Mouse (Mus musculus): ENCODE measurements around the gene Gspt1. TPM values are rescaled to one million over a fixed set of nuclear protein-coding genes. Genes with fewer than 3 reads are reported as not detected.

Gene Gspt1
- polyA plus RNA-seq, 1 experiment from 2014 or later = 103 TPM

DNA sequence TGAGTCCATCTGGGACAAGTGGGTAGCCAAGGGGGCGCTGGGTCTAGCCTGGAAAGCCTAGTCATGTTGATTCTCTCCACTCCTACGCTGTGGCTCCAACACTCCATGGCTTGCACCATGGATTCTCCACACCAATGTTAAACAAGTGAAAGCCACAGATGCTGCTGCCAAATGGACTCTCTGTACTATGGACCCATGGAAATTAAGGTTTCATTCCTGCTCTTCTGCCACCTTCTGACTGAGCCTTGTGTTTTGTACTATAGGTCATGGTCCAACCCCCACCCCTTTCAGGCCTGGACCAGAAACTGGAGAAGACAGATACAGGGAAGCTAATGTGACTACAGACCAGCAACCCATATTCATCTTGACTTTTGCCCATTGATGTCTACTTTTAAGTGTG, 12.4 kb upstream of the Gspt1 start:
- no peaks in the 10 kb centered on the region for H3K9me3 ChIP-seq (replicated peaks)
- peak overlapping the region; percentile 71 for H3K27ac ChIP-seq
- no peaks in the 10 kb centered on the region for H3K36me3 ChIP-seq
- no peak overlapping the region for H3K4me3 ChIP-seq
- peaks cover 19% of the 10 kb centered on the region for H3K4me1 ChIP-seq
- 86% methylated on average over 2 of the region's 2 CpGs for WGBS
- no peaks in the 10 kb centered on the region for H3K27me3 ChIP-seq (ENCODE audit: low read depth, poor library complexity, severe bottlenecking)
- no peak for DNase-seq (ENCODE audit: low spot score)

DNA sequence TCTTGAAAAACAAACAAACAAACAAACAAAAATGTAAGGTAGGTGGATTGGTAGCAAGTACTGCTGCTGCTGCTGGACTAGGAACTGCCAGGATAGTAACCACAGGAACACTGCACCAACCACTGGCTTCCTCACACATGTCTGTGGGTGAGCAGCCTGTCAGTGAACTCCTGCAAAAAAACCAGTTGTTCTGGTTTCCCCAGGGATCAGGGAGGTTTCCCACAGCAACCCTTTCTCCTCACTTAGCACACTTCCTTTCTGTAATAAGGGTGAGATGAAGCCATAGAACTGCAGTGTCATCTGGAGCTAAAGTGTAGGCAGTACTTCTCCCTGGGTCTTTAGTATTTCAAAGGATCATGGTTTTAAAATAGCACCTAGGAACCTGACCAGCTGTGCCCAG, 9.1 kb upstream of the Gspt1 start:
- DNase-seq (ENCODE audit: low spot score) = no peak
- H3K36me3 ChIP-seq = no peaks in the 10 kb centered on the region
- no peaks in the 10 kb centered on the region for H3K27me3 ChIP-seq (ENCODE audit: low read depth, poor library complexity, severe bottlenecking)
- H3K4me1 ChIP-seq = peaks cover 10% of the 10 kb centered on the region; the same call in 1 of the 2 replicates
- no peaks in the 10 kb centered on the region for H3K9me3 ChIP-seq (replicated peaks)
- no peak overlapping the region for H3K27ac ChIP-seq
- no peak overlapping the region for H3K4me3 ChIP-seq

DNA sequence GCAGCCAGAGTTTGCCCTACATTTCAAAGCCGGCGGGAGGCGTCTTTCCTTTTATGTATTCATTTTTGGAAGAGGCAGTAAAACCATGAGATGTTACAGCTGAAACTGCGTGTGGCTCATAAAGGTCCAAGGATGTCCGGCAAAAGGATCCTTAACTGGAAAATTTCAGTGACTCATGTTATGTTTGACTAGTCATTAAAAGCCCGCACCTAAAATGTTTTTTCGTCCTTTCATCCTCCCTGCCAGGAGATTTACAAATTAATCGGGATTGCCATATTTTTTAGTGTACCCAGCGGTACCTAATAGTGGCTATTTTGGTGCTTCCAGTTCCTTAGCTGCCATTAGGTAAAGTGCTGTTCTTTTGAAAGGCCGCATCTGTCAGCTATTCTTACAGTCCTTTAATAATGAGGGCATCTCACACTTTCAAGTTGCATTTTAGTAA, 619 bp upstream of the Gspt1 start:
- Histone ChIP-seq H3K36me3 (peaks cover 9% of the 10 kb centered on the region; the same call in 1 of the 2 replicates), H3K4me1 (peaks cover 18% of the 10 kb centered on the region), H3K9me3 (replicated peaks) (no peaks in the 10 kb centered on the region), H3K27me3 (ENCODE audit: low read depth, poor library complexity, severe bottlenecking) (no peaks in the 10 kb centered on the region), H3K27ac (peak overlapping the region; percentile 97), H3K4me3 (peak overlapping the region; percentile 99)
- DNase-seq (ENCODE audit: low spot score) = no peak
- WGBS = 21% methylated on average over 10 of the region's 10 CpGs

DNA sequence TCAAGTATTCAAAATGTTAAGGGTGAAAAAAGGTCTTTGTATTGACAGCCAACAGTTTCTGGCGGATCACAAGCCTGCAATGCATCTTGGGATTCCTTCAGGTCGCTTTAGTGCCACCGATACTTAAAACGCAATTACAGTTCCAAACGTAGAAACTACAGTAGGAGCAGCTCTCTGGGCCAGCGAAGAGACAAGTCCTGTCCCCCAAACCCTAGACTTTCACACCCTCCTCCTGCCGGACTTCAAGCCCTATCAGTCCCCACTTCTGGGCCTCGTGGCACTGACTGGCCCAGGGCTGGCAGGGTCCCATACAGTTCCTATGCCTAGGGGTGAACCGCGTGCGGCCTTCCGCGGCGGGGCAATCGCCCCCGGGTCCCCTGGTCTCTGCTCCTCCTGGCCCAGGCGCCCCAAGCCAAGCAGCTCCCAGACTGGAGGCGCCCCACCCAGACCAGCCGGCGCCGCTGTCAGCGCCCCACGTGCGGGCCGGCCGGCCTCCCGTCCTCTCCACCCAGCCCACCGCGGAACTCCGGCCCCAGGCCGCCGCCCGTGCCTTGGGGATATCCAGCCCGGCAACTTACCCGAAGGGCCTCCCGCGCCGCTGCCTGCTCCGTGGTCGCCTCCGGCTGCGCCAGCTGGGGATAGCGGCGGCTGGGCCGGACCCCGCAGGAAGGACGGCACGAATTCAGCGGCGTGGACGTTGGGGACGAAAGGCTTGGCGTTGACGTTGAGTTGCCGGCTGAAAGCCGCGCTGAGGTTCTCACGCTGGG, 877 bp downstream of the Gspt1 start:
- under 1% methylated on average over 58 of the region's 58 CpGs for WGBS
- Histone ChIP-seq H3K27ac (peak overlapping the region; percentile 97), H3K36me3 (peaks cover 13% of the 10 kb centered on the region), H3K4me1 (peaks cover 18% of the 10 kb centered on the region), H3K4me3 (peak overlapping the region; percentile 99), H3K9me3 (replicated peaks) (no peaks in the 10 kb centered on the region), H3K27me3 (ENCODE audit: low read depth, poor library complexity, severe bottlenecking) (no peaks in the 10 kb centered on the region)
- peak; percentile 70 for DNase-seq (ENCODE audit: low spot score)

DNA sequence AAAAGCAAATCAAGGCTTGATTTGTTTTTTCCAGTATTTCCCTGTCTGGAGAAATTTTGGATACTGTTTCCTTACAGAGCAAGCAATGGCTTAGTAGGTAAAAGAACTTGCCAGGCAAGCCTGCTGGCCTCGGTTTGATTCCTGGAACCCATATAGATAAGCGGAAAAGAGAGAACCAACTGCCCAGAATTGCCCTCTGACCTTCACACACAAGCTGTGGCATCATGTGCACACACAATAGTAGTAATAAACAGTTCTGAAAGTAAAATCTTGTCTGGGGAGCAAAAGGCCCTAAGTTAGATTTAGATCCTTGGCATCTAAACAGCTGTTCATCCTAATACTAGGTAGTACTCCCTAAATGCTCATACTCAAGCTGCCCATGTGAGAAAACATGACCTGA, 6.3 kb downstream of the Gspt1 start:
- WGBS = 83% methylated on average over 2 of the region's 2 CpGs

DNA sequence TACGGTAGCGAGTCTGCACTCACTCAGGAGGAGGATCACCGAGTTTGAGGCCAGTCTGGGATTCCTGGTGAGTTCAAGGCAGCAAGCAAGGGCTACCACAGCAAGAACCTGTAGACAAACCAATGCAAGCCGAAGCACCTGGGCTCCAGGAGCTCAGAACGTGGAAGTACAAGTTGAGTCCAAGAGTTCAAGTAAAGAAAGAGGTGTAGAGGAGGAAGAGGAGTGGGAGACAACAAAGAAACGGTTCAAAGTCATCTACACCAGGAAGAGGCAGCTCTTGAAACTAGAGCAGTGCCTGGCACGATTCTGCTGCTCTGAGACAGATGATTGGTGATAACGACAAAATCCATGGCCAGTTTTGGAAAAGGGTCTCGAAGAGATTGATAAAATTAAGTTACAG, 8.4 kb downstream of the Gspt1 start:
- Histone ChIP-seq H3K9me3 (replicated peaks) (no peaks in the 10 kb centered on the region), H3K27ac (no peak overlapping the region), H3K36me3 (peaks cover 18% of the 10 kb centered on the region), H3K4me3 (no peak overlapping the region), H3K4me1 (no peaks in the 10 kb centered on the region), H3K27me3 (ENCODE audit: low read depth, poor library complexity, severe bottlenecking) (no peaks in the 10 kb centered on the region)
- DNase-seq (ENCODE audit: low spot score) = no peak
- WGBS = 87% methylated on average over 9 of the region's 9 CpGs

More for the DNA sequence above, 6.3 kb downstream of the Gspt1 start:
- no peak overlapping the region for H3K4me3 ChIP-seq
- no peak for DNase-seq (ENCODE audit: low spot score)
- H3K27ac ChIP-seq = no peak overlapping the region
- no peaks in the 10 kb centered on the region for H3K27me3 ChIP-seq (ENCODE audit: low read depth, poor library complexity, severe bottlenecking)
- H3K9me3 ChIP-seq (replicated peaks) = no peaks in the 10 kb centered on the region
- H3K36me3 ChIP-seq = peaks cover 19% of the 10 kb centered on the region
- peaks cover 12% of the 10 kb centered on the region for H3K4me1 ChIP-seq

DNA sequence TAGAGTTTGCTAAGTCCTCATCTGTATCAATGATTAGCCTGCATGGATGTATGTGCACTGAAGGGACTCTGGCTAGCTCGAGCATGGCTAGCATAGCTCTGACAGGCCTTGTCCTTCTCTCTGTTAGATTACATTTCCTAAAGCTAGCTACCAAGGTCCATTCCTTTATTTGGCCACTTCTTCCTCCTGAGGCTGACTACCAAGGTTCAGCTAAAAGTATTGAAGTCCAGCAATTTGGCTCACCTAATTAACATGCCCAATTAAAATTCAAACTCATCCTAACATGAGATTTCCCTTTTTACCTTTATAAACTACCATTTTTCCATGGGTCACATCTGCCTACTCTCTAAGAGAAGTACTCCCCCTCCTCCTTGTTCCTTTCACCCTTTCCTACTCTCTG, 11.7 kb downstream of the Gspt1 start:
- no peaks in the 10 kb centered on the region for H3K9me3 ChIP-seq (replicated peaks)
- H3K4me3 ChIP-seq = no peak overlapping the region
- H3K4me1 ChIP-seq = no peaks in the 10 kb centered on the region
- no peaks in the 10 kb centered on the region for H3K27me3 ChIP-seq (ENCODE audit: low read depth, poor library complexity, severe bottlenecking)
- DNase-seq (ENCODE audit: low spot score) = no peak
- no peak overlapping the region for H3K27ac ChIP-seq
- 93% methylated on average over 1 of the region's 1 CpGs for WGBS
- H3K36me3 ChIP-seq = peaks cover 33% of the 10 kb centered on the region

DNA sequence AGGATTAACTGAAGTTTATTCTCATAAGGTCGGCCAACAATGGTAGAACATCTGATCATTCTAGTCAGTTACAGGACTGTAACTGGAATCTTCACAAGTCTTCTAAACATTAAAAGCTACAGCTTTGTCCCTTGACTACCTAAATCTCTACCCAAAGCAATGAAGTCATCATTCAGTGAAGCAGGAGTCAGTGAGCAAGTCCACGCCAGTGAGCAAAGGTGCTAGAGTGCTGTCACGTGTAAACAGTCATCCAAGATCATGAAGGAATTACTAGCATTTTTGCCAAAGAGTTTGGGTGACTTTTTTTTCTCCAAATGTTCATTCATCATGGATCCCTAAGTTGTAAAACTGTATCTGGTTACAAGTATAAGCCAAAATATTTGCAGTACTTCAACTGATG, 36.3 kb downstream of the Gspt1 start:
- Histone ChIP-seq H3K27ac (no peak overlapping the region), H3K36me3 (peaks cover 99% of the 10 kb centered on the region), H3K27me3 (ENCODE audit: low read depth, poor library complexity, severe bottlenecking) (no peaks in the 10 kb centered on the region), H3K4me3 (no peak overlapping the region), H3K9me3 (replicated peaks) (no peaks in the 10 kb centered on the region), H3K4me1 (no peaks in the 10 kb centered on the region)
- WGBS = 89% methylated on average over 3 of the region's 3 CpGs
- no peak for DNase-seq (ENCODE audit: low spot score)

DNA sequence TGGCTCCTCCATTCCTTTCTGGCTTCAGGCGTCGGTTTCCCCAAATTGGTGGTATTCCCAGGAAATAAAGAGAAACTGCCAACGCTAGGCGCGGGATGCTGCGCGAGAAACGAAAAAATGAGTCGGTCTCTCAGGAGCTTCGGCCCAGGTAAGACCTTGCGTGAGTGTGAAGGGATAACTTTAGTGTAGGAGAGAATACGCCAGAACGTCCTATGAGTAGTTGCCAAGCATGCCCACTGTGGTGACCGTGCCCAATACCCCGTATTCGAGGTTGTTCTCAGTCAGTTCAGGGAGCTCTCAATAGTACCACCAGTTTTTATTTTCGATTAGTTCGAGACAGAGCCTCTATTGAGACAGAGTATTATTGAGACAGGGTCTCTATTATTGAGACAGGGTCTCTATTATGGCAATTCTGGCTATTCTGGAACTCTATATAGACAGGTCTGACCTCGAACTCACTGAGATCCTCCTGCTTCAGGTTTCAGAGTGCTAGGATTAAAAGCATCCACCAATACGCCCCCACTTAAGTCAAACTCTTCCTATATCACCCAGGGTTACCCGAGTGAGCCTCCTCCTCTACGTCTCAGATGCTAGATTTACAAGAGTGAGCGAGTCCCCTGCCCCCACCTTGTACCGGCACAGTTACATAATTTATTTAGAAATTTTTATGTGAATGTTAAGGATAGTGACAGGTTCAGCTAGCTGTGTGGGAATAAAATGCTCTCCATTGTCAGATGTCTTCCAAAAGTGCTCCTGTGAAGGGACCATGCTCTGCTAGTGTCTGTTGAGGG, 50.3 kb downstream of the Gspt1 start:
- Histone ChIP-seq H3K9me3 (replicated peaks) (no peaks in the 10 kb centered on the region), H3K27me3 (ENCODE audit: low read depth, poor library complexity, severe bottlenecking) (no peaks in the 10 kb centered on the region), H3K27ac (peak overlapping the region; percentile 95), H3K36me3 (peaks cover 63% of the 10 kb centered on the region), H3K4me1 (peaks cover 29% of the 10 kb centered on the region), H3K4me3 (peak overlapping the region; percentile 79)
- 8% methylated on average over 24 of the region's 24 CpGs for WGBS
- no peak for DNase-seq (ENCODE audit: low spot score)

DNA sequence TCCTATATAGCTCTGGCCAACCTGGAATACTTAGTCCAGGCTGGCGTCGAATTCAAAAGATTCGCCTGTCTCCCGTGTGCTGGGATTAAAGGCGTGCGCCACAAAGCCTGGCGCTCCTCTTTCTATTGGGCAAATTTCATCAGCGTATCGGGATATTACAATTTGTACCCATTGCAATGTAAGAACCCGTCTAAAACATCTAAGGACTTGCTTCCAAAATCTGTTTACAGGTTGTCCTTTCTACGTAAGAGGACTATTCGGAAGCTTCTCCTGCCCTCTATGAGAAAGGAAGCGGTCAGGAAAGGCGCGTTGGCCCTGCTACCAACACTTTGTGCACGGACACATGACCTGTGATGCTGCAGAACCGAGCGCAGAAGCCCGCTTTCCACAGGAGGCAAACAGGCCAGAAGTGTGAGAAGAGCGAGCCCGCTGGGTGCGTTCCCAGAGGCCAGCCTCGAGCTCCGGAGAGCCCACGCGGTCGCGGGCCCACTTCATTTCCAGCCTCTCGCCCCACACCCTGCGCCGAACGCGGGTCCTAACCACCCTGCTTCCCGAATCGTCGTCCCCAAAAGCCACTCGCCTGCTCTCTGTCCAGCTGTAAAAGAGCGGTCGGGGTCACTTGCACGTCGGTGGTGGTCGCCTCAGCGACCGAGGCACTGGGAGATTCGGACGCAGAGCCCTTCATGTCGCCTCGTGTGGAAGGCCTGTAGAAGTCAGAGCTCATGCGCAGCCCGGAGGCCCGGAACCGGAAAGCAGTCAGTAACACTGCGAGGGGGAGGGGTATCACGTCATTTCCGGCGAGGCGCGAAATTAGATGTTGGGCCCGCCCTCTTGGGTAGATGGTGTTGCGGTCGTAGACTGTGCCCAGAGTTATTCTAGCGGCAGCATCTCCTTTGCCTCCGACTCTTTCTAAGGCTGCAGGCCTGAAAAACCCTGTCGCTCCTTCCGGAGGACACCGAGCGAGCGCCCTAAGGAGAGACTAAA, 51.3 kb downstream of the Gspt1 start, which contains the start of gene Rsl1d1:
TSS of gene Rsl1d1 (minus strand) at position 761 of the 984 bp plus-strand sequence.
- Histone ChIP-seq H3K27ac (peak within 1 kb of the TSS; percentile 95), H3K36me3 (peaks cover 63% of the 10 kb centered on the region), H3K9me3 (replicated peaks) (no peaks in the 10 kb centered on the region), H3K27me3 (ENCODE audit: low read depth, poor library complexity, severe bottlenecking) (no peaks in the 10 kb centered on the region), H3K4me1 (peaks cover 38% of the 10 kb centered on the region), H3K4me3 (peak within 1 kb of the TSS; percentile 79)
- under 1% methylated on average over 68 of the region's 68 CpGs for WGBS
- DNase-seq (ENCODE audit: low spot score) = peak; percentile 98

DNA sequence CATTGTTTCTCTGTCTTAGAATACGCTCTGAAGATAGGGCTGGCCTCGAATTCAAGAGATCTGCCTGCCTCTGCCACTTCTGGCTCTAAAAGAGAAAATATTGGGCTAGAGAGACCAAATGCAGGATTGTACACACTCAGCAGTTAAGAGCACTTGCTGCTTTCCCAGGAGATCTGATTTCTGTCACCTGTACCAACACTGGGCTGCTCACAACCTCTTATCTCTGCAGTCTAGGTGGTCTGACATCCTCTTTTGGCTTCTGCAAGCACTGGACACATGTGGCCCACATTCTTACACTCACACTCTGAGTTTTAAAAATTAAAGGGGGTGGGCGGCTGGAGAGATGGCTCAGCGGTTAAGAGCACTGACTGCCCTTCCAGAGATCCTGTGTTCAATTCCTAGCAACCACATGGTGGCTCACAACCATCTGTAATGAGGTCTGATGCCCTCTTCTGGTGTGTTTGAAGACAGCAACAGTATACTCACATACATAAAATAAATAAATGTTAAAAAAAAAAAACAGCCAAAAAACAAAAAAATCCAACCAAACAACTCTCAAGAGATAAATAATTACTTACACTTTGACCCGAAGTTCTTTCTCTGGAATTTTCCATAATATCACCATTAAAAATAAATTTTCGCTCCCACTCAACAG, 52.3 kb downstream of the Gspt1 start:
- Histone ChIP-seq H3K4me3 (peak overlapping the region; percentile 79), H3K9me3 (replicated peaks) (no peaks in the 10 kb centered on the region), H3K27ac (peak overlapping the region; percentile 95; the same call in 1 of the 2 replicates), H3K27me3 (ENCODE audit: low read depth, poor library complexity, severe bottlenecking) (no peaks in the 10 kb centered on the region), H3K36me3 (peaks cover 63% of the 10 kb centered on the region), H3K4me1 (peaks cover 38% of the 10 kb centered on the region)
- WGBS = 67% methylated on average over 6 of the region's 6 CpGs
- no peak for DNase-seq (ENCODE audit: low spot score)

DNA sequence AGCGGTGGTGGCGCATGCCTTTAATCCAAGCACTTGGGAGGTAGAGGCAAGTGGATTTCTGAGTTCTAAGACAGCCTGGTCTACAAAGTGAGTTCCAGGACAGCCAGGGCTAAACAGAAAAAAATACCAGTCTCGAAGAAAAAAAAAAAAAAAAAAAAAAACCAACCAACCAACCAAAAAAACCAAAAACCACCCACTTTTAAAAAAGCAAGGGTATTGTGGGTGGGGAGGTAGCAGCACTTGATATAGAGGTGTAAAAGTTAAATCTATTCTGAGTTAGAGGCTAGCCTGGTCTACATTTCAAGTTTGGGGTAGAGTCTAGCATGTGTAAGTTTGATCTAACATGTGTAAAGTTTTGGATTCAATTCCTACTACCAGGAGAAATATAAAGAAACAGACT, 53.9 kb downstream of the Gspt1 start:
- WGBS = 94% methylated on average over 3 of the region's 3 CpGs
- H3K4me1 ChIP-seq = peaks cover 38% of the 10 kb centered on the region
- H3K27me3 ChIP-seq (ENCODE audit: low read depth, poor library complexity, severe bottlenecking) = no peaks in the 10 kb centered on the region
- H3K4me3 ChIP-seq = no peak overlapping the region
- no peak for DNase-seq (ENCODE audit: low spot score)
- no peak overlapping the region for H3K27ac ChIP-seq
- peaks cover 68% of the 10 kb centered on the region for H3K36me3 ChIP-seq
- no peaks in the 10 kb centered on the region for H3K9me3 ChIP-seq (replicated peaks)

All from limb, embryonic 10.5 days (tissue).